In the genomic region with DNA sequence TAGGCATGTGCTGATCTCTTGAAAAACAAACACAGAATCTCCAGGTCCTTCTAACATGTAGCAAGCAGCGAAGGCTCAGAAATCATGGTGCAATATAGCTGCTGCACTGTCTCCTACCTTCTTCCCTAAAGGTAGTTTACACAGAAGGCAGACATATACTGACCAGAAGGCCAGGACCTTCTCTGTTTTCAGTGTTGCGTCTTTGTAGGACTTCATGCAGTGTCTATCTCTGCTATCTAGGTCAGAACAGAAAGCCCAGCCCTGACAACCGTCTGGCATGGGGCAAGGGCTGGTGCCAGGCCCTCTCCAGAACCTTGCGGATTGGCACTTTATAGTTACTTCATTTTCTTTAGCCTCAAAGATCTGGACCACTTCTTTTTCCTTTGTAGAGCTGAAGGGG, we compare ENCODE assay signal across 28 mouse cellular contexts.
"Had no signal": no experiment of that assay in that cellular context is flagged by ENCODE, and none has a peak within 500 bp of the region (broad histone marks: within the 10 kb centered on the region; RNA-seq: fewer than 3 reads in every experiment).

No protein-coding gene starts in this region.

- H3K9me3 ChIP-seq: heart, embryonic 12.5 days; hindbrain, embryonic 10.5 days; hindbrain, embryonic 12.5 days; intestine, embryonic 15.5 days; limb, embryonic 10.5 days; limb, embryonic 12.5 days; liver, embryonic 13.5 days; liver, embryonic 15.5 days had no signal

- ATAC-seq: hindbrain, embryonic 16.5 days; inflammation-experienced regulatory T-cells, adult 6 months; intestine, embryonic 15.5 days; intestine, postnatal 0 days; liver, postnatal 0 days had no signal

- DNase-seq: gastrocnemius, adult 2 months; gastrocnemius, postnatal 10 days; gastrocnemius, postnatal 25 days; heart, adult 2 months; heart, postnatal 10 days; heart, postnatal 4 days; kidney, adult 18-20 months; kidney, adult 8-10 months; kidney, postnatal 10 days; kidney, postnatal 25 days; kidney, postnatal 4 days; liver; liver, embryonic 13.5 days; liver, postnatal 0 days had no signal

- H3K27me3 ChIP-seq: hindbrain, embryonic 12.5 days; intestine, embryonic 15.5 days; liver, embryonic 13.5 days; liver, embryonic 15.5 days had no signal

- H3K4me2 ChIP-seq: heart, embryonic 12.5 days; hindbrain, embryonic 12.5 days; hindbrain, embryonic 14.5 days; intestine, embryonic 15.5 days; limb, embryonic 12.5 days; liver, embryonic 11.5 days; liver, embryonic 13.5 days; liver, embryonic 15.5 days had no signal

- H3K27ac ChIP-seq: gastrocnemius, adult 2 months; heart, adult 2 months; hindbrain, embryonic 10.5 days; hindbrain, embryonic 12.5 days; hindbrain, embryonic 14.5 days; intestine, embryonic 15.5 days; layer of hippocampus, adult 2 months; left cerebral cortex, adult 2 months; limb, embryonic 10.5 days; limb, embryonic 12.5 days; liver, embryonic 13.5 days; liver, embryonic 15.5 days had no signal

- H3K36me3 ChIP-seq: heart, embryonic 12.5 days; hindbrain, embryonic 10.5 days; hindbrain, embryonic 12.5 days; intestine, embryonic 15.5 days; limb, embryonic 10.5 days; limb, embryonic 12.5 days; liver, embryonic 13.5 days; liver, embryonic 15.5 days had no signal

- H3K9ac ChIP-seq: heart, embryonic 12.5 days; hindbrain, embryonic 12.5 days; hindbrain, embryonic 14.5 days; intestine, embryonic 15.5 days; limb, embryonic 12.5 days; liver, embryonic 13.5 days; liver, embryonic 15.5 days; liver, postnatal 0 days had no signal

- H3K4me1 ChIP-seq: hindbrain, embryonic 12.5 days; liver, embryonic 13.5 days; liver, embryonic 15.5 days had no signal

- H3K4me3 ChIP-seq: gastrocnemius, adult 2 months; heart, adult 2 months; heart, embryonic 12.5 days; hindbrain, embryonic 10.5 days; hindbrain, embryonic 12.5 days; intestine, embryonic 15.5 days; layer of hippocampus, adult 2 months; left cerebral cortex, adult 2 months; limb, embryonic 10.5 days; limb, embryonic 12.5 days; liver, embryonic 13.5 days; liver, embryonic 15.5 days had no signal
